Mouse (Mus musculus): ENCODE results near the gene Slc37a1.

The Slc37a1 gene

DNA sequence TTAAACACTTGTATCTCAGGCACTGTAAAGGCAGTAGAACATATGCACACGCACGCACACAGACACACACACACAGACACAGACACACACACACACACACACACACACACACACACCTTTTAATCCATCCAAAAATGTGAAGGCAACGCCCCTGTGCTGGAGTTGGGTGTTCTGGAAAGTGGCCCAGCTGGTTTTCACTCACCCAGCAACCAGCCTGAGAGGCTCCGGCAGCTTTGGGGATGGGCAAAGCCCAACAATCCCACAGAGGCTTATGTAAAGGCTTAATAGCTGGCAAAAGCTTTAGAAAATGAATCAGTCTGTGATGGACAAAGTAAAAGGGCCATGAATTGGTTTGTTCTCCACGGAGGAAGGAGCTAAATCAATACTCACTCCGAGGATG lies 113.7 kb downstream of the Slc37a1 start:
- no peak for DNase-seq (ENCODE audit: low spot score in 2 of 2)
